Mouse (Mus musculus) cerebellum, adult (tissue): ENCODE results near the gene Hist1h1d.
A peak's percentile ranks its signal among the peaks of the same experiment; 100 is the strongest.
"Not testable (repeated sequence)": the region's sequence is repeated elsewhere in the genome, so short reads cannot be mapped to it uniquely, and the experiment has no call there.

ENCODE experiments used
- ATAC-seq: cut with Nextera tagmentation; 2 replicates; pipeline ENCODE4 v1.9.2; 2017; ENCODE audit warnings: mild to moderate bottlenecking, moderate library complexity, mixed read lengths; ENCODE audit not compliant: insufficient number of reproducible peaks, low FRiP score, low TSS enrichment

The Hist1h1d gene

DNA sequence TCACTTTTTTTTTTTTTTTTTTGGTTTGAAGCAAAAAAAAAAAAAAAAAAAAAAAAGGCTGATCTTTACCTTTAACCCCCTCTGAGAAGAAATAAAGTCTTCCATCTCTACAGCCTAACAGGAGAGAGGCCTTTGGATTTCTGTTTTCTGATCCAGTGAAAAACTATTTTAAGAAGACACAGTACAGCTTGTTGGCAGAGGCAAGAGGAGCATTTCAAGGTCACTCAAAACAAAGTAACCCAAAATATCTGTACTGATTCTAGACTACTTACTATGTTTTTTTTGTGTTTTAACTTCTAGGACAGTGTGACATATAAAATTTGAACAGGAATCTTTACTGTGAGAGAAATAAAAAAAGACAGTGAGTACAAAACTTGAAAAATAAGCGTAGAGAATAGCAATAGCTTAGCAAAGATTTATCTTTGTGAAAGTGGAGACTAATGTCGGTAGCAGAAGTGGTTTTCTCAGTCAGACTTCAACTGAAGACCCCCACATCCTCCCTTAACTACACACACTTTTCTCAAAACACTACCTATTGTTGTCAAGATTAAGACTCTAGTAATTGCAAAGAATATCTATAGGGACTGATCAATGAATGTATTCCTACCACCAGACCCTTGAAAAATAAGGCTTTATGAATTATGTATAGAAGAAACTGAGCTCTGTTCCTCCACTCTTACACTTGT, 23.4 kb upstream of the Hist1h1d start:
- no peak for ATAC-seq

DNA sequence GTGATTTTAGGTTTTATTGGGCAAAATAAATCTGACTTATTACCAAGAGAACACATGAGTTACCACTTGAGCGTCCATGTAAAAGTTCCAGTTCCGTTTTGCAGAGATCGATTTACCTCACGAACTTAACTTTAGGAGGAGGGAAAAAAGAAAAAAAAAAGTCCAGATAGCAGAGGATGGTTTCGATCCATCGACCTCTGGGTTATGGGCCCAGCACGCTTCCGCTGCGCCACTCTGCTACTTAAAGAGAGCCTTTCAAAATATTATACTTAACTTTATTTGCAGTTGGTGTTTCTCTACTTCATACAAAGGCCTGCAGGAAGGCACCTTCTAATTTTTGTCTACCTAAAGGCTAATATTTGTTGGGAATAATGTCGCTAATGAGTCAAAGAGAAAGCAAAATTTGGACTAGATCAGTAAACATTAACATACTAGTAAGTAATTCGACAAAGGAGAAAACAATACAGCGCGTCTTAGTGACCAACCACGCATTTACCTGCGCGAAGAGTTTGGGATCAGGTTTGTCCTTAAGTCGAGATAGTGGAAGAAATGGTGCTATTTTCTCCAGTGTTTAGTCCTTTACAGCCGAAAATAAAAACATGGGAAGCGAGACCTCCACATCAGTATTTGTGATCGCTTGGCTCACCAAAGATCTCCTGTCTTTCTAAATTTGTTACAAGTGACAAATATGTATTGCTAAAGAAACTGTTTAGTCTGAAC, 22.7 kb upstream of the Hist1h1d start:
- ATAC-seq = no peak

DNA sequence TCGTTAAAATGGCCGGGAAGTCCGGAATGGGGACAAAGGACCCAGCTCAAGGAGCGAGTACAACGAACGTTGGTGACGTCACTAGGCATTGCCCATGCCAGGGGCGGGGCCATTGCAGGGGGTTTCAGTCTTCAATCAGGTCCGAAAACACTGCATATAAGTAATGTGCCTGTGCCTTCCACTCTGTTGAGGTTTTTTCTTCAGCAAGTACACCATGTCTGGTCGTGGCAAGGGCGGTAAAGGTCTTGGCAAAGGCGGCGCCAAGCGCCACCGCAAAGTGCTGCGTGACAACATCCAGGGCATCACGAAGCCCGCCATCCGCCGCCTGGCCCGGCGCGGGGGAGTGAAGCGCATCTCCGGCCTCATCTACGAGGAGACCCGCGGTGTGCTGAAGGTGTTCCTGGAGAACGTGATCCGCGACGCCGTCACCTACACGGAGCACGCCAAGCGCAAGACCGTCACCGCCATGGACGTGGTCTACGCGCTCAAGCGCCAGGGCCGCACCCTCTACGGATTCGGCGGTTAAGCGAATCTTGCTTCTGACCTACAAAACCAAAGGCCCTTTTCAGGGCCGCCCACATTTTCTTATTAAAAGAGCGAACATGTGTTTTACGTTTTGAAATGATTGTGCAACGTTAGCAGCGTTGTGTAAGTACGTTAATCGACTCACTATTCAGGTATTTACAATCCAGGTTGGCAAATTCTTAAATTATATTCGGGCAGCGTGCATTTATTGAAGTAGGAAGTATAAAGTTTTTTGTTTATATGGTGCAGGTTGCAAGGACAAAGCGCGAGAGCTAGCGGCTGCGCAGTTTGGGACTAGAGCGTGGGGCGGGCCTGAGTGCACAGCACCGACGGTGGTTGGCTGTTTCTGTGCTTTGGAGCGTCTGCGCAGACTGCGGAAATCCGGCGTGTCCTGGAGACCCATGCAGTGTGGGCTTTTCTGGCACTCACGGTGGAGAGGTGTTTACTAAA, 21.9 kb upstream of the Hist1h1d start, which contains the start of gene Hist1h4h:
Gene Hist1h4h, plus strand, starts transcription at position 150 of the 975 bp plus-strand sequence.
- ATAC-seq = peak; percentile 83

DNA sequence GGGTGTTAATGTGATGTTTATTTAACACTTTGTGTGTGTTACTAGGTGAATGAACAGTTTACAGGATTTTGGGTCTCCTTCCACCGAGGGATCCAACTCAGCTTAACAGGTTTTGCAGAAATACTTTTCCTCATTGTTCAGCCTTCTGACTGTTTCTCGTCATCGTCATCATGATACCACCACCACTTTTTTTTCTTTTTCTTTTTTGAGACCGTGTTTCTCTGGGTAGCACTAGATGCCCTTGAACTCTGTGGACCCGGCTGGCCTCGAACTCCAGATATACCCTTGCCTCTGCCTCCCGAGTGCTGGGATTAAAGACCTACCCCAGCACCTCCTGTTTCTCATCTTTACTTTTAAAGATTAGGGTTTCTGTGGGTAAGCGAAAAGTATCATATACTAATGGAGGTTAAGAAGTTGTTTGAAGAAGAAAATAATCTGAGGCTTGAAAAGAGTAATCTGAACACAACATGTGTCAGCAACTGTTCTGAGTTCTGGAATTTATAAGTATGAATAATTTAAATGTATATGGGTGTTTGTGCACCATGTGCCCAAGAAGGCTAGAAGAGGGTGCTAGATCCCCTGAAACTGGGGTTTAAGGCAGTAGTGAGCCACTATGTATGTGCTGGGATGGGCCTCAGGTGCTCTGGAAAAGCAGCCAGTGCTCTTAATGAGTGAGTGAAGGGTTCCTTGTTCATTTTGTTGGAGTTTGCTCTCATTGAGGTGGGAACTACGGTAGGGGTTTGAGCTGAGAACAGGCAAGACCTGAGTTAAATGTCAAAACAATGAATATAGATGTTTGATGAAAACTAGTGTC, 20.6 kb upstream of the Hist1h1d start:
- no peak for ATAC-seq

DNA sequence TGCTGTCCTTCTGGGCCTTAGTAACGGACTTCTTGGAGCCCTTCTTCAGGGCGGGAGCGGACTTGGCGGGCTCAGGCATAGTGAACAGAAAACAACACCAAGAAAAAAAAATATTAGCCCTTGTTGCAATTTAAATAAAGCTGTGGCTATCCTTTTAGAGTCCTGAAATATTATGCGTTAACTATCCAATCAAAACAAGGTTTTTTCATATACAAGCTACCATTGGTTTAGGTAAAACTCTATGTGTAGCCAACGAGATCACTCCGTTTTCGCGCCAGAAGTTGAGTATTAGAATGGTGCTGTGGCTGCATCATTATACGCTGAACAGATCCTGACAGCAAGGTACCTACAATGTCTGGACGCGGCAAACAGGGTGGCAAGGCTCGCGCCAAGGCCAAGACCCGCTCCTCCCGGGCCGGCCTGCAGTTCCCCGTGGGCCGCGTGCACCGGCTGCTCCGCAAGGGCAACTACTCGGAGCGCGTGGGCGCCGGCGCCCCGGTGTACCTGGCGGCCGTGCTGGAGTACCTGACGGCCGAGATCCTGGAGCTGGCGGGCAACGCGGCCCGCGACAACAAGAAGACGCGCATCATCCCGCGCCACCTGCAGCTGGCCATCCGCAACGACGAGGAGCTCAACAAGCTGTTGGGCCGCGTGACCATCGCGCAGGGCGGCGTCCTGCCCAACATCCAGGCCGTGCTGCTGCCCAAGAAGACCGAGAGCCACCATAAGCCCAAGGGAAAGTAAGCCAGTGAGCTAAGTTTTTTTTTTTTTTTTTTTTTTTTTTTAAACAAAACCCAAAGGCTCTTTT, 19.3 kb upstream of the Hist1h1d start, which contains the start of gene Hist1h2af:
Gene Hist1h2af, plus strand, starts transcription at position 347 of the 808 bp plus-strand sequence.
- ATAC-seq = peak; percentile 73

DNA sequence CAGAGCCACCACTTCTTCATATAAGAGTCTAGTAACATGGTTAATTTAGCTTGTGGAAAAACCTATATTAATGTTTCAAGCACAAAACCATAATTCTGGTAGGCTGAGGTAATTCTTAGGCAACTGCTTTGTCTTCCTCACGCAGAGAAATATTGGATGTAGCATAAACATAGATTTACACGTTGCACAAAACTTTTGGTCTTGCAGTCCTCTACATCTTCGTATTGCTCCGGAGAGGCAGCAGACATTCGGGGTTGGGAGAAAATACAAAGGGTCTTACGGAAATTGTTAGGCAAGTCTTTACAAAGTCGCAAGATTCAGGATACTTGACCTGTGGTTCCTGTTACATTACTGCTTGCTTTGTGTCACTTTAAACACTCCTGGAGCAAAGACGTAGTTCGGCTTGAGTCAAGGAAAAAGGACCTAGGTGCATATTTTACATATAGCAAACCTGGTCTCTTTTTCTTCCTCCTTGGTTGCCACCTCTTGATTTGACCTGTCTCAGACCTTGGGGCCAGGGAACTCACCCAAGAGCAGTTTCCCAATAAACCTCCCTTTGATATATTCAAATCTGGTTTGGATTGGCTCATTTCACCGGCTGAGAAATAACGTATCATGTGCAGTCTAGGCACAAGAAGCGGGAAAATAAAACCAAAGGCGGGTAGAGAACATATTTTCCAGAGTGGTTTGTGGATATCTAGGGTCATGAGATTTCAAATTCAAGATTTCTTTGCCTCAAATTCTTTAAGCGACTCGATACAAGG, 18.5 kb upstream of the Hist1h1d start:
- ATAC-seq = no peak

DNA sequence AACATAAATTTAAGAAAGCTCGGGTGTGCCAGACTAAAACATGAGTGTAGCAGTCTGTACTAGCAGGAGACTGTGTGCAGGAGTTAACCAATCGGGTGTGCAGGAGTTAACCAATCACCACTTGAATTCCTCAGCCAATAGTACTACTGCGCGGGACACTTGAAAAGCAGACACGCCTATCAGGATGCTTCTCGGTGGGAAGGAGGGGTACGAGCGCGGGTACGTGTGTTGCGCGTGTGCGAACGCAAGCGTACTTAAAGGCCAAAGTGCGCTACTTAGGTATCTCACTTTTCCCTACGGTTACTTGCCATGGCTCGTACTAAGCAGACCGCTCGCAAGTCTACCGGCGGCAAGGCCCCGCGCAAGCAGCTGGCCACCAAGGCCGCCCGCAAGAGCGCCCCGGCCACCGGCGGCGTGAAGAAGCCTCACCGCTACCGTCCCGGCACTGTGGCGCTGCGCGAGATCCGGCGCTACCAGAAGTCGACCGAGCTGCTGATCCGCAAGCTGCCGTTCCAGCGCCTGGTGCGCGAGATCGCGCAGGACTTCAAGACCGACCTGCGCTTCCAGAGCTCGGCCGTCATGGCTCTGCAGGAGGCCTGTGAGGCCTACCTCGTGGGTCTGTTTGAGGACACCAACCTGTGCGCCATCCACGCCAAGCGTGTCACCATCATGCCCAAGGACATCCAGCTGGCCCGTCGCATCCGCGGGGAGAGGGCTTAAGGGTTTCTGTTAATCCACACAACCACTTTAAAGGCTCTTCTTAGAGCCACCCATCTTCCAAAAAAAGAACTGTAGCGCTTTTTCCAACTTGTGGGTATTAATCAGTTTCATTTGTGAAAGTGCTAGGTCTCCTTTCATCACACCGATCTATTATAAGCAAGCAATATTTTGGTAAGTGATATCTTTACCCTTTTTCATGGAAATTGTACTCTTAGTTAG, 17.7 kb upstream of the Hist1h1d start, which contains the start of gene Hist1h3g:
Gene Hist1h3g, plus strand, starts transcription at position 286 of the 939 bp plus-strand sequence.
- ATAC-seq = peak; percentile 87

DNA sequence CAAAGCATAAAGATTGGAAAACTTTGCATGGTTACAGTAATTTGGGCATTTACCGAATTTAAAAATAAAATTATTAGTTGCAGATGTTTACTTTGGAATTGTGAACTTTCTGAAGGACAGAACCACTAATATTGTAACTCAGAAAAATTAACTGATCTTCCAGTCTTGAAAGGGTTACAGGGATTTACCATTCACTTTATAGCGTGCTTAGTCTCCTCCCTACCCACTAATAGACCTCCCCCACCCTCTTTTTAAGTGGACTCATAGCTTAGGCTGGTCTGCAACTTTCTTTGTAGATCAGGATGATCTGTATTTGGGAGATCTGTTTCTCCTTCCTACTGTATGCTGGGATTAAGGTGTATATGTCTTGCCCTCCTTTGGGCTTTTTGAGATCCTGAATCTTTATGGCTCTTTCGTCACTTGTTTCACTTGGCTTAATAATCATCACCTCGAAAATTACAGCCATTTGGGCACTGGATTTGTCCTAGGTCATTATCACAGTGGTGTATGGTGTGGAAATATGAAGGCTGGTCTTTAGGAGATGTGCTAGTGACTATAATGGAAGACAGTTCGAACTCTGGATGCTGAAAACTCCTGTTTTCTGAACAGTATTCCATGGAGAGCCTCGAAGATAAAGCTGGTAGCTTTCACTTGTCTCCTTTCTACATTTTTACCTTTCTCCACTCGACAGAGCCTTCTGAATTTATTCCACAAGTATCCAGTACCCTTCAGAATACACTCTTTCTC, 16.8 kb upstream of the Hist1h1d start:
- no peak for ATAC-seq

DNA sequence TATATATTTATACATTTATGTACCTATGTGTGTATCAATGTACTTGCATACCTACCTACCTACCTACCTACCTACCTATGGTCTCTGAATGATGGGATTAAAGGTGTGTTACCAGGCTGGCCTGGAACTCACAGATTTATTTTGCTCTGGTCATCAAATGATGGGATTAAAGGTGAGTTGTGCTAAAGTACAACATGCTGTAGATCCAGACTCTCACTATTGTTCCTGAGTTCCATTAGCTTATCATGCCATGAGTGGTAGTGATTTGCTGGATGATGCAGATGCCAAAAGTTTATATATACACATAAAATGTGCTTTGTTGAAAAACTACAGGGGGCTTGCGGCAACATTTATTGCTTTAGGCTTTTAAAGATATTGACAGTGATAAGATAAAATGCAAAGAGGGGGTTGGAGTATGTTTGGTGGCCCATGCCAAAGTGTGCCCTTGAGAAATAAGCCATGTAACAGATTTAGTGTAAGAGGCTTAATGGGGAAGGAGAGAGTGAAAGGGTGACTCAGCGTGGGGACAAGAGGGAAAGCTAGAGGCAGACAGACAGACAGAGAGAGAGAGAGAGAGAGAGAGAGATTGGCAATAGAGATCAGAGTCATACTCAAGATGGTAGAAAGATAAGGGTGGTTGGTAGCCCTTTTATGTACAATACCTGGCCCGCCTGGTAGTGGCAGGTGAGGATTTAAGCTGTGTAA, 15.9 kb upstream of the Hist1h1d start:
- no peak for ATAC-seq

DNA sequence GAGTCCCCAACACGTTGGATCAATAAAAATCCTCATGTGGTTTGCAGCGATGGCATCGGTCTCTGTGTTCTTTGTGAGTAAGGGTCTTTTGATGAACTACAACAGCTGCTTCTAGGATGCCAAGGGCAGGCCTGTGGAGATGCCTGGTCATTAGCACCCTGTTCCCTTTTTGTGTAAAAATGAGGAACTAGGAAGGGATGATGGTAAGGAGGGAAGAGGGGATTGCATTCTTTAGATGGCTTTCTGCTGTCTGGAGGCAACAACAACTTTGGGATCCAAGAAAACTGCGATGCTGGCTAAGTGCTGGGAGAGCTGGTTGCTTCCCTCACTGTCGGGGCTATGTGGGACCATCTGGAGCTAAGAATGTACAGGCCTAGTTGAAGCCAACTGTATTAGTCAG, 14.8 kb upstream of the Hist1h1d start:
- ATAC-seq = no peak

DNA sequence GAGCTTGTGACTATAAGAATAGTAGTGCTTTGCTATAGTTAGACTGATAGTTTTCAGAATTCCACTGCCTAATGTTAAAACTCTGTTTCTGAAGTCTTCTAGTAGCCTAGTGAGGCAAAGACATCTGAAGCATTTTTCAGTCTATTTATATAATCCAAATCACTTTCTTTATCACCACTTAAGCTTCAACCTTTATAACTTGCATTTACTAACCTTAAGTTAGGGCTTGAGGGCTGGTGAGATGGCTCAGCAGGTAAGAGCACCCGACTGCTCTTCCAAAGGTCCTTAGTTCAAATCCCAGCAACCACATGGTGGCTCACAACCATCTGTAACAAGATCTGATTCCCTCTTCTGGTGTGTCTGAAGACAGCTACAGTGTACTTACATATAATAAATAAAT, 13.2 kb upstream of the Hist1h1d start:
- not testable (repeated sequence) for ATAC-seq

DNA sequence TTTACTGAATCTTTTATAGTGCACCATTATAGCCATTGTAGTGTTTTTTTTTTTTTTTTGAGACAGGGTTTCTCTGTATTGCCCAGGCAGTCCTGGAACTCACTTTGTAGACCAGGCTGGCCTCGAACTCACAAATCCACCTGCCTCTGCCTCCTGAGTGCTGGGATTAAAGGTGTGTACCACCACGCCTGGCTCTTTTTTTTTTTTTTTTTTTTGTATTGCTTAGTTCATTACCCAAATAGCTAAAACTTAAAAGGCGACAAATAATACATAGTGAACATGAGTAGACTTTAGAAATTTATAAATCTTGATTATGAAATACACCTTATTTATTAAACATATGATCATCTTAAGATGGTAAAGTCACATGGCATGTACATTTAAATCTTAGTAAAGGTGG, 11.6 kb upstream of the Hist1h1d start:
- ATAC-seq = no peak

DNA sequence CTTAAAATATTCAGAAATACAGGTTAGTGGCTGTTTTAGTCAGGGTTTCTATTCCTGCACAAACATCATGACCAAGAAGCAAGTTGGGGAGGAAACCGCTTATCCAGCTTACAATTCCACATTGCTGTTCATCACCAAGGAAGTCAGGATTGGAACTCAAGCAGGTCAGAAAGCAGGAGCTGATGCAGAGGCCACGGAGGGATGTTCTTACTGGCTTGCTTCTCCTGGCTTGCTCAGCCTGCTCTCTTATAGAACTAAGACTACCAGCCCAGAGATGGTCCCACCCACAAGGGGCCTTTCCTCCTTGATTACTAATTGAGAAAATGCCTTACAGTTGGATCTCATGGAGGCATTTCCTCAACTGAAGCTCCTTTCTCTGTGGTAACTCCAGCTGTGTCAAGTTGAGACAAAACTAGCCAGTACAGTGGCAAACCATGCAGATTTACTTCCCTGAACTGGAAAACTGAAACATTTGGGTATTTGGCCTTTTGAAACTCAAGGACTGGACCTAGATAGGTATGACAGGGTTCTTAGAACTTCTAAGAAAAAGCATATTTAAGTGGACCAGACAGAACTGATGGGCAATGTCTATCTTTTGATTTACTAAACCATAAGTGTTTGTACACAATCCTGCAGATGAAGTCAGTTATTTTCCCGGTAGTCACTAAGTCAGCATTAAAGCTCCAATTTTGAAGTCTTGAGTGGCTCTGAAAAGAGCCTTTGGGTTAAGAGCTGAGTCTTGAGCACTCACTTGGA, 10.7 kb upstream of the Hist1h1d start:
- ATAC-seq = not testable (repeated sequence)

DNA sequence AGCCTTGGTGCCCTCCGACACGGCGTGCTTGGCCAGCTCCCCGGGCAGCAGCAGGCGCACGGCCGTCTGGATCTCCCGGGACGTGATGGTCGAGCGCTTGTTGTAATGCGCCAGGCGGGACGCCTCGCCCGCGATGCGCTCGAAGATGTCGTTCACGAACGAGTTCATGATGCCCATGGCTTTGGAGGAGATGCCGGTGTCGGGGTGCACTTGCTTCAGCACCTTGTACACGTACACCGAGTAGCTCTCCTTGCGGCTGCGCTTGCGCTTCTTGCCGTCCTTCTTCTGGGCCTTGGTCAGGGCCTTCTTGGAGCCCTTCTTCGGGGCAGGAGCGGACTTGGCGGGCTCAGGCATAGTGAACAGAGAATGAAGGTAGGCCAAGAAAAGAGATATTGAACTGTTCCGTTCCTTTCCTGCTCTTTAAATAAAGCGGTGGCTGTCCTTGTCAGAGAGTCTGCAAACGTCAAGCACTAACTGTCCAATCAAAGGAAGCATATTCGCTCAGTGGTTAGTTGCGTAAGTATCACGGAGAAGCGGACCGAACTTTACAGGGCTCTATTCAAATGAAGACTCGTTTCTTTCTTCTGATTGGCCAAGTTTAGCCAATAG, 10.0 kb upstream of the Hist1h1d start, which contains the start of gene Hist1h2bh:
Gene Hist1h2bh, minus strand, starts transcription at position 394 of the 609 bp plus-strand sequence.
- peak; percentile 93 for ATAC-seq
